Mouse (Mus musculus): Measurements from ENCODE around the gene Rarres2.

GRCm38 (mm10) chr6:48566312-48566711, 6.3 kb downstream of the Rarres2 start:
- TF ChIP-seq CTCF (IDR thresholded peaks at IDR 0.05; ENCODE audit: extremely low read depth, insufficient read depth, insufficient read length, insufficient replicate concordance) (no peak), POLR2A (IDR thresholded peaks at IDR 0.05; ENCODE audit: low read depth, low read length) (no peak)
